Mouse (Mus musculus): ENCODE measurements around the gene Fam171a2. TPM values are rescaled to one million over a fixed set of nuclear protein-coding genes. Genes with fewer than 3 reads are reported as not detected.

Gene Fam171a2
- polyA plus RNA-seq, 1 experiment from 2014 or later = 0.28 TPM

DNA sequence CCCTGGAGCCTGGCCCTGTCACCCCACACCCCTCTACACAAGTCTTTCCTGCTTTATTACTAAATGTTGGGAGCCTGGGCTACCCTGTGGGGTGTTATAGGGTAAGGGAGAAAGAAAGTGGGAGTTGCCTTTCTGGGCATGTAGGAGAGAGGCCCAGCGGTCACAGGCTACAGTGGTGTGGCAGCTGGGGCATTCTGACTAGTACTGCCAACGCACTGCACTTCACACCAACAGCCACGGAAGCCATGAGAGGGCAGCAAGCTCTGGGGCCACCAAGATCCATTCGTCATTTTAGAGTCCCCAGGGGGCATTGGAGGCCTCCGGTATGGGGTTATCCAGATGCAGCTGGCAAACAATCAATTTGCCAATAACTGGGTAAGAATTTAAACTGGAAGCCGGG, 5.4 kb downstream of the Fam171a2 start:
- no peaks in the 10 kb centered on the region for H3K36me3 ChIP-seq (replicated peaks)
- no peak overlapping the region for H3K9ac ChIP-seq
- H3K27ac ChIP-seq (replicated peaks) = no peak overlapping the region
- no peak overlapping the region for H3K4me3 ChIP-seq (replicated peaks)
- H3K4me2 ChIP-seq = no peak overlapping the region
- H3K4me1 ChIP-seq (replicated peaks) = peaks cover 29% of the 10 kb centered on the region
- WGBS (ENCODE audit: insufficient replicate concordance) = 75% methylated on average over 6 of the region's 6 CpGs
- H3K27me3 ChIP-seq = peaks cover 87% of the 10 kb centered on the region
- no peak for ATAC-seq (ENCODE audit: insufficient read depth)
- no peaks in the 10 kb centered on the region for H3K9me3 ChIP-seq (replicated peaks)

DNA sequence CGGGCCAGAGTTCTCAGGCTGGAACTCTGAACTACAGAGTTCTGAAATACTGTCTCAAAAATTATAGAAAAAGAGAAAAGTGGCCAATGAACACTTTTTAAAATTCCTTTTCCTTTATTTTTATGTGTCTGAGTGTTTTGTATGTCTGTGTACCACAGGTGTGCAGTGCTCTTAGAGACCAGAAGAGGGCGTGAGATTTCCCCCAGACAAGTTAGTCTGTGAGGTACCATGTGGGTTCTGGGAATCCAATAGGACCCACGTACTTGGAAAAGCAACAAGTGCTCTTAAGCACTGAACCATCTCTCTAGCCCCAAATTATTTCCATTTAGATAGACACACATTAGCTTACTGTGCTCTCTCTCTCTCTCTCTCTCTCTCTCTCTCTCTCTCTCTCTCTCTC, 6.0 kb downstream of the Fam171a2 start:
- peaks cover 22% of the 10 kb centered on the region for H3K4me1 ChIP-seq (replicated peaks)
- no peak overlapping the region for H3K4me3 ChIP-seq (replicated peaks)
- H3K9ac ChIP-seq = no peak overlapping the region
- peaks cover 86% of the 10 kb centered on the region for H3K27me3 ChIP-seq
- H3K9me3 ChIP-seq (replicated peaks) = no peaks in the 10 kb centered on the region
- H3K4me2 ChIP-seq = no peak overlapping the region
- H3K36me3 ChIP-seq (replicated peaks) = no peaks in the 10 kb centered on the region
- ATAC-seq (ENCODE audit: insufficient read depth) = no peak
- H3K27ac ChIP-seq (replicated peaks) = no peak overlapping the region
- 64% methylated on average over 3 of the region's 3 CpGs for WGBS (ENCODE audit: insufficient replicate concordance)

DNA sequence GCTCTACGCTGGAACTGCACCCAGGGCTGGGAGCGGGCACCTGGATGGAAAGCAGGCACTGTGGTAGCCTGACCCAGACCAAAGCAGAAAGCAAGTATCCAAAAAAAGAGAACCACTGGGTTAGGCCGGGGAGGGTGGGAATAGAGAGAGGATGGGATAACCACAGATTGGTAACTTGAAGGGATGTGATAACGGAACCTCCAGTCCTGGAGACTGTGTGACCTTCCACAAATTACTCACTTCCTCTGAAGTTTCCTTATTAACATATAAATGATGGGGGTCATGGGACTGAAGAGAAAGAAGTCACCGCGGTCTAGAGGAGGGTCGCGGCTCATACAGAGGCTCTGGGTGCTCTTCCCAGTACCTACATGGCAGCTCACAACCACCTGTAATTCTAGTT, 7.2 kb downstream of the Fam171a2 start:
- no peak for ATAC-seq (ENCODE audit: insufficient read depth)
- peaks cover 11% of the 10 kb centered on the region for H3K36me3 ChIP-seq (replicated peaks)
- H3K27ac ChIP-seq (replicated peaks) = no peak overlapping the region
- H3K9me3 ChIP-seq (replicated peaks) = no peaks in the 10 kb centered on the region
- peaks cover 13% of the 10 kb centered on the region for H3K4me1 ChIP-seq (replicated peaks)
- H3K27me3 ChIP-seq = peaks cover 86% of the 10 kb centered on the region
- 77% methylated on average over 8 of the region's 8 CpGs for WGBS (ENCODE audit: insufficient replicate concordance)
- no peak overlapping the region for H3K4me3 ChIP-seq (replicated peaks)
- no peak overlapping the region for H3K9ac ChIP-seq
- H3K4me2 ChIP-seq = no peak overlapping the region

DNA sequence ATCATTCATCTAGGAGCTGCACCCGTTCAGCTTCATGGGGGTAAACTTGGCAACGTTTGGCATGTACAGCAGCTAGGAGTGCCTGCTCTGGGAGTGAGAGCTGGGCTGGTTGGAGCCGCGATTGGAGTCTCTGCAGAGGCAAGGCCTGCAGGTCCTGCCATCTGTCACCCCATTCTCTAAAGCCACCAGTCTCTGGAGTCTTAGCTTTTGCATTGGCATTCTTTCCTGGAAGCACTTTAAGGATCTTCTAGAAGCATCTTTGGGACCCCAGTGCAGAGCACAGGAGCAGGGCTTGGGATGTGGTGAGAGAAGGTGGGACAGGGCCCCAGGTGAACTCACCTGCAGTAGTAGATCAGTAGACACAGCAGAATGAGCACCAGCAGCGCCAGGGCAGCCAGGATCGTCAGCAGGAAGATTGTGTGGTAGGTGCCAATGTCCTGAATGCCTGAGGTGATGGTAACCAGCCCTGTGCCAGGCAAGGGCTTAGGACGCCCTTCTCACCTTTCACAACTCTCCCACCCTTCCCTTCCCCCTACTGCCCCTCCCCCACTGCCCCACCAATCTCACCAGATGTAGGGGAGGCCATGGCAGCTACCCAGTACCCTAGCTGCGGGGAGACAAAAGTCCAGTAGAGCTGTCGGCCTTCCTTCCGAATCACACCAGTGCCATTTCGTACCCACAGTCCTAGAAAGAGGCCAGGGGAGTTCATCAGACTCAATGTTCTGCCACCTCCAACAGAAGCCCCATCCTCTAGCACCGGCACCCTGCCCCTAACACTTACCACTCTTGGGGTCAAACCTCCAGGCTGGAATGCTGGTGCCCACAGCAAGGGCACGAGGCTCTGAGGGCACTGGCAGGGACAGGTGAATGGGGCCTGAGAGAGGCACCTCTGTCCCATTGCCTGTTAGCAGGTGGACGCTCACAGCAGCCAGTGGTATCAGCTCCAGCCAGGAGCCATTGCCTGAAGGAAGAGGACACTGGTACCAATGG, 8.1 kb downstream of the Fam171a2 start:
- no peak overlapping the region for H3K4me3 ChIP-seq (replicated peaks)
- H3K4me1 ChIP-seq (replicated peaks) = peaks cover 13% of the 10 kb centered on the region
- no peak overlapping the region for H3K4me2 ChIP-seq
- H3K36me3 ChIP-seq (replicated peaks) = peaks cover 15% of the 10 kb centered on the region
- no peak overlapping the region for H3K27ac ChIP-seq (replicated peaks)
- no peak overlapping the region for H3K9ac ChIP-seq
- no peaks in the 10 kb centered on the region for H3K9me3 ChIP-seq (replicated peaks)
- no peak for ATAC-seq (ENCODE audit: insufficient read depth)
- 70% methylated on average over 14 of the region's 14 CpGs for WGBS (ENCODE audit: insufficient replicate concordance)
- peaks cover 85% of the 10 kb centered on the region for H3K27me3 ChIP-seq

DNA sequence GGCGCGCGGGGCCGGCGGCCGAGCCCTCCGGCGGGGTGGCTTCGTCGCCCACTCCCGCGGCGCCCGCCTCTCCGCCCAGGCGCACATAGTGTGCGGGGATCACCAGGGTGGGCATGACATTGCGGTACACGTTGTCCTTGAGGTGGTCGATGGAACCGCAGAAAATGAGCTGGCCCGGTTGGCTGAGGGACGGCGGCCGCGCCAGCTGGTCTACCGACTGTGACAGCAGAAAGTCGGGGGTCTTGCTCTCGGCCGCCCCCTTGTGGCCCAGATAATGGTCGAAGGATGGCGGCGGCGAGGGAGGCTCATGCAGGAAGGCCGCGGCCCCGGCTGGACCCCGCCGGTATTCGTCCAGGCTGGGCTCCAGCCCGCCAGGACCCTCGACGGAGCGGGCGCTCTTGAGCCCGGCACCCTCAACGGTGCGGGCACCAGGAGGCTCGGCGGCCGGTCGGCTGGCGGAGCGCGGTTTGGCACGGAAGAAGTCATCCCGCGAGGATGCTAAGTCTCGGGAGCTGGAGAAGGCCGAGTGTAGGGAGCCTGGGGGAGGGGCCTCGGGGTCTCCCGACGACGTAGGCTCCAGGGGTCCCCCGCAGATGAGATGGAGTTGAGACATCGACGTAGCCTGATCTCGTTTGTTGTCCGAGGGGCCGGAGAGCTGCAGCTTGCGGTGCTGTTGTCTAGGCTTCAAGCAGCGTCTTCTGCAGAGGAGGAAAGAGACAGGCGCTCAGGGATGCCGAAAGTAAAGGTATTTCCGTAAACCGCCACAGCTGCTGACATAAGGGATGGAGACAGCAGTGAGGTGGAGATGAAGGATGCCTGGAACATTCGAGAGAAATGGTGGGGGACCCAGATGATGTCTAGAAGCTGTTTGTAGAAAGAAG, 9.0 kb downstream of the Fam171a2 start:
- no peak for ATAC-seq (ENCODE audit: insufficient read depth)
- 22% methylated on average over 77 of the region's 77 CpGs for WGBS (ENCODE audit: insufficient replicate concordance)

DNA sequence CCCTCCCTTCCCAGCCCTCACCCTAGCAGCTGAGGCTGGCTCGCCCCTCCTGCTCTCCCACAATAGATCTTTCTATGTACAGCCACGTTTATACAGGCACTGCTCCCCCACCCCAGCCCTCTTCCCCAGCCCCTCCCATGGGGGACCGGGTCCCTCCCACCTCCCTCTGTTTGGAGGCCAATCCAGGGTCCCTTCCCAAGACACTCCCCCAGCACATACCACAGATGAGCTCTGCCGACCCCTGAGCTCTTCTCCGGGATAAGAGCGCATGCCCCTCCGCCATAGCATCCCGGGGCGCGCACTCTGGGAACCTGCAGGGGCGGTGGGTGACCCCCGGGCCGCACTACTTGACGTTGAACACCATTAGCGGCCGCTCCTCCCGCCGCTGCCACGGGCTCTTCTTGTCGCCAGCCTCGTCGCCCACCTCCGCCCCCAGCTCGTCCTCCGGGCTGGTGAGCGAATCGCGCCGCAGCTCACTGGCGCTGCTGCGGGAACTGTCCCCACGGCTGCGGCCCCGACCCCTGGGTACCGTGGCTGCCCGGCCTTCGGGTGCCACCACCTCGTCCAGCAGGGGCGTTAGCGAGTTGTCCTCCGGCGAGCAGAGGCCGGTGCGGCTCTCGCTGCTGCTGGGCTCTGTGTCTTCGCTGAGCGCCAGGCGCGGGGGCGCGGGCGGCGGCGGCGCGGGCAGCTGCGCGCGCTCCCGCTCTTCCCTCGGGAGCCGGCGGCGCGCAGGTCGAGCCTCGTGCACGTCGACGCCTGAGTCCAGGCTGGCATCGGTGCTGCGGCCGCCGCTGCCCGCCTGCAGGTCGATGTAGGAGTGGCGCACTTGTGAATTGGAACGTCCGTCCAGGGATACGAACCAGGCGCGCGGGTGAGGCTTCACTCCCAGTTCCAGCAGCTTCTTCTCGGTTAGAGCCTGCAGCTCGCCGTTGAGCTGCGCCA, 10.1 kb downstream of the Fam171a2 start:
- H3K27me3 ChIP-seq = peaks cover 77% of the 10 kb centered on the region
- H3K36me3 ChIP-seq (replicated peaks) = peaks cover 15% of the 10 kb centered on the region
- WGBS (ENCODE audit: insufficient replicate concordance) = 29% methylated on average over 87 of the region's 87 CpGs
- no peaks in the 10 kb centered on the region for H3K9me3 ChIP-seq (replicated peaks)
- peaks cover 25% of the 10 kb centered on the region for H3K4me1 ChIP-seq (replicated peaks)
- H3K4me2 ChIP-seq = peak overlapping the region; percentile 80
- H3K27ac ChIP-seq (replicated peaks) = no peak overlapping the region
- peak overlapping the region; percentile 51 for H3K4me3 ChIP-seq (replicated peaks)
- H3K9ac ChIP-seq = no peak overlapping the region
- ATAC-seq (ENCODE audit: insufficient read depth) = no peak

More for the DNA sequence above, 9.0 kb downstream of the Fam171a2 start:
- Histone ChIP-seq H3K9ac (peak overlapping the region; percentile 27; the same call in 1 of the 2 replicates), H3K27ac (replicated peaks) (no peak overlapping the region), H3K4me3 (replicated peaks) (peak overlapping the region; percentile 51), H3K4me1 (replicated peaks) (peaks cover 19% of the 10 kb centered on the region), H3K9me3 (replicated peaks) (no peaks in the 10 kb centered on the region), H3K27me3 (peaks cover 77% of the 10 kb centered on the region), H3K36me3 (replicated peaks) (peaks cover 15% of the 10 kb centered on the region), H3K4me2 (peak overlapping the region; percentile 80)

DNA sequence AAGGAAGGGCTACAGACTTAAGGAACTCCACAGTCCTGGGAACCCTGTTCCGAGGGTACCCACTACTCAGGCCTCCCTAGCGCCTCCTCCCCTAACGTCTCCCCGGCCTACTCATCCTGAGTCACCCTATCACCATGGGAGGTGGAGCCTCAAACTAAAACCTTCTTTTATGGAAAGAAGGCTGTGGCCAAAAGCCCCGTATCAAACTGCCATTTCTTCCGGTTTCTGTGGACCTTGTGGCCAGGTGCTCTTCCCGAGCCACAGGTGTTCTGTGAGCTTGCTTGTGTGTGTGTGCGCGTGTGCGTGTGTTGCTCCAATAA, 11.1 kb downstream of the Fam171a2 start:
- Histone ChIP-seq H3K36me3 (replicated peaks) (peaks cover 15% of the 10 kb centered on the region), H3K9ac (no peak overlapping the region), H3K27ac (replicated peaks) (no peak overlapping the region), H3K27me3 (peaks cover 72% of the 10 kb centered on the region), H3K4me2 (no peak overlapping the region), H3K4me3 (replicated peaks) (no peak overlapping the region), H3K4me1 (replicated peaks) (peaks cover 33% of the 10 kb centered on the region), H3K9me3 (replicated peaks) (no peaks in the 10 kb centered on the region)
- ATAC-seq (ENCODE audit: insufficient read depth) = no peak
- WGBS (ENCODE audit: insufficient replicate concordance) = 69% methylated on average over 10 of the region's 10 CpGs

DNA sequence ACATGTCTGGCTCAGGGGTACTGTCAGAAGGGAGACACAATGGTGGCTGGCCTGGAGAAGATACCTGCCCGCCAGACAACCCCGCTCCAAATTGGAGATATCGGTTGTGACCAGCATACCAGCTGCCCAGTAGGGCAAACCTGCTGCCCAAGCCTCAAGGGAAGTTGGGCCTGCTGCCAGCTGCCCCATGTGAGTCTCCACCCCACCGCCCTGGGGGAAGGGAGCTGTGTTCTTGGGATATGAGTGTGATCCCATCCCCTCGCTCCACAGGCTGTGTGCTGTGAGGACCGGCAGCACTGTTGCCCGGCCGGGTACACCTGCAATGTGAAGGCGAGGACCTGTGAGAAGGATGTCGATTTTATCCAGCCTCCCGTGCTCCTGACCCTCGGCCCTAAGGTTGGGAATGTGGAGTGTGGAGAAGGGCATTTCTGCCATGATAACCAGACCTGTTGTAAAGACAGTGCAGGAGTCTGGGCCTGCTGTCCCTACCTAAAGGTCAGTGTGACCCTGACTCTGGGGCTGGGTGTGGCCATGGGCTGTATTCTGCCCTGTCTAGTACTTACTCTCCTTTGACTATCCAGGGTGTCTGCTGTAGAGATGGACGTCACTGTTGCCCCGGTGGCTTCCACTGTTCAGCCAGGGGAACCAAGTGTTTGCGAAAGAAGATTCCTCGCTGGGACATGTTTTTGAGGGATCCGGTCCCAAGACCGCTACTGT, 11.6 kb downstream of the Fam171a2 start:
- peaks cover 68% of the 10 kb centered on the region for H3K27me3 ChIP-seq
- no peak overlapping the region for H3K9ac ChIP-seq
- H3K36me3 ChIP-seq (replicated peaks) = peaks cover 15% of the 10 kb centered on the region
- ATAC-seq (ENCODE audit: insufficient read depth) = no peak
- no peak overlapping the region for H3K4me3 ChIP-seq (replicated peaks)
- peaks cover 38% of the 10 kb centered on the region for H3K4me1 ChIP-seq (replicated peaks)
- 81% methylated on average over 18 of the region's 18 CpGs for WGBS (ENCODE audit: insufficient replicate concordance)
- no peaks in the 10 kb centered on the region for H3K9me3 ChIP-seq (replicated peaks)
- H3K27ac ChIP-seq (replicated peaks) = no peak overlapping the region
- no peak overlapping the region for H3K4me2 ChIP-seq

DNA sequence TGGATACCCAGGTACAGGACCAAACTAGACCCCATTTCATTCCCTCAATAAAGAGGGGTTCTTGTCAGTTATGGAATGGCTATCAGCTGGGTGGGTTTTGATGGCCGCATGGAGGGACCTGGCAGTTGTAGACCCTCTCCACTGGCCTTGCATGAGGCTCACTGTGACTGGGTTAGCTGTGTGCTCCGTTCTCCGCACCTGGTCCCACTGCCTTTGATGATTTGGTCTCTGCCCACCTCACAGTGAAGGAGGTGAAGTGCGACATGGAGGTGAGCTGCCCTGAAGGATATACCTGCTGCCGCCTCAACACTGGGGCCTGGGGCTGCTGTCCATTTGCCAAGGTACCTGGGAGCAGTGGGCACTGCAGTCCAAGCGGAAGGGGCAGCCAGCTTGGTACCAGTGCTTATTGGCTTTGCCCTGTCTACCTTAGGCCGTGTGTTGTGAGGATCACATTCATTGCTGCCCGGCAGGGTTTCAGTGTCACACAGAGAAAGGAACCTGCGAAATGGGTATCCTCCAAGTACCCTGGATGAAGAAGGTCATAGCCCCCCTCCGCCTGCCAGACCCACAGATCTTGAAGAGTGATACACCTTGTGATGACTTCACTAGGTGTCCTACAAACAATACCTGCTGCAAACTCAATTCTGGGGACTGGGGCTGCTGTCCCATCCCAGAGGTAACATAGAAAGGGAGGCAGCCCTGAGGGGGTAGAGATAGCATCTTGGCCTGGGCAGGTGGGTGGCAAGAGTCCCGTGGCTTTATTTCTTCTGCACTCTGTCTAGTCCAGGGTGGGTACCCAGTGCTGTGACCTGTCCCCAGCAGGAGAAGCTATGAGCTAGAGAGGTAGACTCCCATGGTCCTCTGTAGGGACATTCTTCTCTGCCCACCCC, 12.4 kb downstream of the Fam171a2 start:
- H3K9ac ChIP-seq = no peak overlapping the region
- no peak overlapping the region for H3K4me2 ChIP-seq
- no peak for ATAC-seq (ENCODE audit: insufficient read depth)
- no peak overlapping the region for H3K4me3 ChIP-seq (replicated peaks)
- H3K4me1 ChIP-seq (replicated peaks) = peaks cover 45% of the 10 kb centered on the region
- no peaks in the 10 kb centered on the region for H3K9me3 ChIP-seq (replicated peaks)
- no peak overlapping the region for H3K27ac ChIP-seq (replicated peaks)
- WGBS (ENCODE audit: insufficient replicate concordance) = 73% methylated on average over 11 of the region's 11 CpGs
- H3K36me3 ChIP-seq (replicated peaks) = peaks cover 15% of the 10 kb centered on the region
- H3K27me3 ChIP-seq = peaks cover 64% of the 10 kb centered on the region

All from liver, embryonic 15.5 days (tissue).